Mouse (Mus musculus): ENCODE data around the gene Inpp5f. TPM values are rescaled to one million over a fixed set of nuclear protein-coding genes. Genes with fewer than 3 reads are reported as not detected.
A peak's percentile ranks its signal among the peaks of the same experiment; 100 is the strongest.
"Not testable (repeated sequence)": the region's sequence is repeated elsewhere in the genome, so short reads cannot be mapped to it uniquely, and the experiment has no call there.

Inpp5f gene
- polyA plus RNA-seq, 1 experiment: 7.7 TPM

- H3K27ac ChIP-seq (replicated peaks; ENCODE audit: low read depth, low read length): no peak overlapping the region
Observed at GRCm38 (mm10) chr7:128668831-128669230, 57.7 kb downstream of the Inpp5f start.

GRCm38 (mm10) chr7:128671952-128672351 is 60.8 kb downstream of the Inpp5f start:
- no peak overlapping the region for H3K4me3 ChIP-seq (ENCODE audit: insufficient read depth, low read depth, low read length)
- no peaks in the 10 kb centered on the region for H3K4me1 ChIP-seq (ENCODE audit: control insufficient read depth, insufficient read depth, insufficient read length, low read length)

More at GRCm38 (mm10) chr7:128668831-128669230, 57.7 kb downstream of the Inpp5f start:
- no peaks in the 10 kb centered on the region for H3K4me1 ChIP-seq (ENCODE audit: control insufficient read depth, insufficient read depth, insufficient read length, low read length)
- H3K4me3 ChIP-seq (ENCODE audit: insufficient read depth, low read depth, low read length): no peak overlapping the region

GRCm38 (mm10) chr7:128672408-128673010 is 61.4 kb downstream of the Inpp5f start:
- no peaks in the 10 kb centered on the region for H3K4me1 ChIP-seq (ENCODE audit: control insufficient read depth, insufficient read depth, insufficient read length, low read length)
- no peak overlapping the region for H3K27ac ChIP-seq (replicated peaks; ENCODE audit: low read depth, low read length)
- no peak overlapping the region for H3K4me3 ChIP-seq (ENCODE audit: insufficient read depth, low read depth, low read length)

More at GRCm38 (mm10) chr7:128671952-128672351, 60.8 kb downstream of the Inpp5f start:
- H3K27ac ChIP-seq (replicated peaks; ENCODE audit: low read depth, low read length): no peak overlapping the region

GRCm38 (mm10) chr7:128678546-128678945 is 67.4 kb downstream of the Inpp5f start:
- no peak overlapping the region for H3K4me3 ChIP-seq (ENCODE audit: insufficient read depth, low read depth, low read length)
- H3K4me1 ChIP-seq (ENCODE audit: control insufficient read depth, insufficient read depth, insufficient read length, low read length): no peaks in the 10 kb centered on the region
- no peak overlapping the region for H3K27ac ChIP-seq (replicated peaks; ENCODE audit: low read depth, low read length)

GRCm38 (mm10) chr7:128687821-128688564 is 76.9 kb downstream of the Inpp5f start:
- Histone ChIP-seq H3K4me1 (ENCODE audit: control insufficient read depth, insufficient read depth, insufficient read length, low read length) (no peaks in the 10 kb centered on the region), H3K4me3 (ENCODE audit: insufficient read depth, low read depth, low read length) (peak overlapping the region; percentile 56), H3K27ac (replicated peaks; ENCODE audit: low read depth, low read length) (no peak overlapping the region)

- H3K4me3 ChIP-seq (ENCODE audit: insufficient read depth, low read depth, low read length): no peak overlapping the region
- no peaks in the 10 kb centered on the region for H3K4me1 ChIP-seq (ENCODE audit: control insufficient read depth, insufficient read depth, insufficient read length, low read length)
- H3K27ac ChIP-seq (replicated peaks; ENCODE audit: low read depth, low read length): no peak overlapping the region
Observed at GRCm38 (mm10) chr7:128689347-128689746, 78.2 kb downstream of the Inpp5f start.

GRCm38 (mm10) chr7:128690070-128690469 is 78.9 kb downstream of the Inpp5f start:
- H3K4me1 ChIP-seq (ENCODE audit: control insufficient read depth, insufficient read depth, insufficient read length, low read length): no peaks in the 10 kb centered on the region
- no peak overlapping the region for H3K4me3 ChIP-seq (ENCODE audit: insufficient read depth, low read depth, low read length)
- H3K27ac ChIP-seq (replicated peaks; ENCODE audit: low read depth, low read length): no peak overlapping the region

- H3K27ac ChIP-seq (replicated peaks; ENCODE audit: low read depth, low read length): no peak overlapping the region
- no peak overlapping the region for H3K4me3 ChIP-seq (ENCODE audit: insufficient read depth, low read depth, low read length)
- no peaks in the 10 kb centered on the region for H3K4me1 ChIP-seq (ENCODE audit: control insufficient read depth, insufficient read depth, insufficient read length, low read length)
Observed at GRCm38 (mm10) chr7:128690796-128691195, 79.7 kb downstream of the Inpp5f start.

GRCm38 (mm10) chr7:128692163-128692562 is 81.0 kb downstream of the Inpp5f start:
- Histone ChIP-seq H3K27ac (replicated peaks; ENCODE audit: low read depth, low read length) (no peak overlapping the region), H3K4me1 (ENCODE audit: control insufficient read depth, insufficient read depth, insufficient read length, low read length) (no peaks in the 10 kb centered on the region), H3K4me3 (ENCODE audit: insufficient read depth, low read depth, low read length) (no peak overlapping the region)

- no peaks in the 10 kb centered on the region for H3K4me1 ChIP-seq (ENCODE audit: control insufficient read depth, insufficient read depth, insufficient read length, low read length)
- H3K4me3 ChIP-seq (ENCODE audit: insufficient read depth, low read depth, low read length): no peak overlapping the region
Observed at GRCm38 (mm10) chr7:128694848-128695247, 83.7 kb downstream of the Inpp5f start.

GRCm38 (mm10) chr7:128699959-128700358 is 88.8 kb downstream of the Inpp5f start:
- H3K4me3 ChIP-seq (ENCODE audit: insufficient read depth, low read depth, low read length); H3K27ac ChIP-seq (replicated peaks; ENCODE audit: low read depth, low read length); H3K4me1 ChIP-seq (ENCODE audit: control insufficient read depth, insufficient read depth, insufficient read length, low read length): not testable (repeated sequence)

More at GRCm38 (mm10) chr7:128694848-128695247, 83.7 kb downstream of the Inpp5f start:
- H3K27ac ChIP-seq (replicated peaks; ENCODE audit: low read depth, low read length): no peak overlapping the region

GRCm38 (mm10) chr7:128705735-128706134 is 94.6 kb downstream of the Inpp5f start:
- no peak overlapping the region for H3K27ac ChIP-seq (replicated peaks; ENCODE audit: low read depth, low read length)
- H3K4me3 ChIP-seq (ENCODE audit: insufficient read depth, low read depth, low read length): no peak overlapping the region
- H3K4me1 ChIP-seq (ENCODE audit: control insufficient read depth, insufficient read depth, insufficient read length, low read length): no peaks in the 10 kb centered on the region

- Histone ChIP-seq H3K27ac (replicated peaks; ENCODE audit: low read depth, low read length) (no peak overlapping the region), H3K4me1 (ENCODE audit: control insufficient read depth, insufficient read depth, insufficient read length, low read length) (no peaks in the 10 kb centered on the region), H3K4me3 (ENCODE audit: insufficient read depth, low read depth, low read length) (no peak overlapping the region)
Observed at GRCm38 (mm10) chr7:128717991-128718390, 106.9 kb downstream of the Inpp5f start.

- Histone ChIP-seq H3K4me3 (ENCODE audit: insufficient read depth, low read depth, low read length) (no peak overlapping the region), H3K27ac (replicated peaks; ENCODE audit: low read depth, low read length) (no peak overlapping the region), H3K4me1 (ENCODE audit: control insufficient read depth, insufficient read depth, insufficient read length, low read length) (no peaks in the 10 kb centered on the region)
Observed at GRCm38 (mm10) chr7:128724761-128725160, 113.6 kb downstream of the Inpp5f start.

- H3K27ac ChIP-seq (replicated peaks; ENCODE audit: low read depth, low read length): no peak overlapping the region
- no peak overlapping the region for H3K4me3 ChIP-seq (ENCODE audit: insufficient read depth, low read depth, low read length)
- no peaks in the 10 kb centered on the region for H3K4me1 ChIP-seq (ENCODE audit: control insufficient read depth, insufficient read depth, insufficient read length, low read length)
Observed at GRCm38 (mm10) chr7:128725189-128725588, 114.1 kb downstream of the Inpp5f start.

- H3K27ac ChIP-seq (replicated peaks; ENCODE audit: low read depth, low read length): no peak overlapping the region
- no peaks in the 10 kb centered on the region for H3K4me1 ChIP-seq (ENCODE audit: control insufficient read depth, insufficient read depth, insufficient read length, low read length)
- H3K4me3 ChIP-seq (ENCODE audit: insufficient read depth, low read depth, low read length): no peak overlapping the region
Observed at GRCm38 (mm10) chr7:128726999-128727398, 115.9 kb downstream of the Inpp5f start.
